Mouse (Mus musculus): ENCODE data around the gene Cd79a. TPM values are rescaled to one million over a fixed set of nuclear protein-coding genes. Genes with fewer than 3 reads are reported as not detected.

Gene Cd79a
- 1.2 and 1.4 TPM in 2 replicates for polyA plus RNA-seq (2012; rRNA removed)

- H3K4me3 ChIP-seq (ENCODE audit: insufficient read depth, low read length), result no peak within 1 kb of the TSS
- H3K4me1 ChIP-seq (ENCODE audit: control insufficient read depth, insufficient read depth, low read length), result no peaks in the 10 kb centered on the region
- H3K27ac ChIP-seq (ENCODE audit: insufficient read depth, low read length), result no peak within 1 kb of the TSS
- TF ChIP-seq CTCF (IDR thresholded peaks at IDR 0.05; ENCODE audit: extremely low read depth, insufficient read depth, low read length) (no peak), POLR2A (IDR thresholded peaks at IDR 0.05; ENCODE audit: extremely low read depth, insufficient read depth, low read length) (no peak)
Observed at GRCm38 (mm10) chr7:24897224-24897623, at the start of gene Cd79a. Gene Cd79a (plus strand): TSS chr7:24897381.

DNA sequence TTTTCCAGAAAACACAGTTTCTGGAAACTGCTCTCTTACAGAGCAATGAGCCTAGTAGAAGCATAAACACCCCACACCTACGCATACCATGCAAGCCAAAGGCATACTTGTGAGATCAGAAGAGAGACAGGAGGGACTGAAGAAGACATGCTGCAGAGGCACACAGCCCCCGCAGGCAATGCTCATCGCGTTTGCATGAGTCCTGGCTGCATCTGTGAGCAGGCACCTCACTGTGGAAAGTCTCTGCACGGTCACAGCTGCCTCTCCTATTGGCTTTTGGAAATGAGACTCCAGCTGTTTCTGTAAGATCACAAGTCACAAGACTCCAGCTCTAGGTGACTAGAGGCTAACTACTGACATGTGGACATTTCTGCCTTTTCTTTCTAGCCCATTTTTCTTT lies 47.0 kb upstream of the Cd79a start:
- TF ChIP-seq CTCF (IDR thresholded peaks at IDR 0.05; ENCODE audit: extremely low read depth, insufficient read depth, low read length), result no peak
- TF ChIP-seq POLR2A (IDR thresholded peaks at IDR 0.05; ENCODE audit: extremely low read depth, insufficient read depth, low read length), result no peak
- Histone ChIP-seq H3K4me3 (ENCODE audit: insufficient read depth, low read length) (no peak overlapping the region), H3K27ac (ENCODE audit: insufficient read depth, low read length) (no peak overlapping the region), H3K4me1 (ENCODE audit: control insufficient read depth, insufficient read depth, low read length) (no peaks in the 10 kb centered on the region; the same call in 1 of the 2 replicates)

DNA sequence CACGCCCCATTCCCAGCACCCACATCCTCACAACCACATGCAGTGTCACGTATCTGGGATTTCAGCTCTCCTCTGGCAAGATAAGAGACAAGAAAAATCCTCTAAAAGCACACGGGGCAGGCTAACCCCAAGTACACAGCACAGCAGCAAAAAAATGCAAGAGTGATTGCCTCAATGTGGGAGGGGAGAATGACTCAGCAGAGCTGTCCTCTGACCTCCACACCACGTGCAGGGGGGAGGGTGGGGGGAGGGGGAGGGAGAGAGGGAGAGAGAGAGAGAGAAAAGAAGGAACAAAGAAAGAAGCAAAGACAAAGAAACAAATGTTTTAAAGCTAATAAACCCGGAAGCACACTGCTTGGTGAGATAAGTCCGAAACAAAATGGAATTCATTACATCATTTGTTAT lies 46.3 kb upstream of the Cd79a start:
- H3K4me3 ChIP-seq (ENCODE audit: insufficient read depth, low read length), result no peak overlapping the region
- H3K4me1 ChIP-seq (ENCODE audit: control insufficient read depth, insufficient read depth, low read length), result no peaks in the 10 kb centered on the region; the same call in 1 of the 2 replicates
- H3K27ac ChIP-seq (ENCODE audit: insufficient read depth, low read length), result no peak overlapping the region
- TF ChIP-seq CTCF (IDR thresholded peaks at IDR 0.05; ENCODE audit: extremely low read depth, insufficient read depth, low read length) (no peak), POLR2A (IDR thresholded peaks at IDR 0.05; ENCODE audit: extremely low read depth, insufficient read depth, low read length) (no peak)

- Histone ChIP-seq H3K4me3 (ENCODE audit: insufficient read depth, low read length) (no peak overlapping the region), H3K27ac (ENCODE audit: insufficient read depth, low read length) (no peak overlapping the region), H3K4me1 (ENCODE audit: control insufficient read depth, insufficient read depth, low read length) (no peaks in the 10 kb centered on the region; the same call in 1 of the 2 replicates)
- no peak for TF ChIP-seq POLR2A (IDR thresholded peaks at IDR 0.05; ENCODE audit: extremely low read depth, insufficient read depth, low read length)
- no peak for TF ChIP-seq CTCF (IDR thresholded peaks at IDR 0.05; ENCODE audit: extremely low read depth, insufficient read depth, low read length)
Observed at GRCm38 (mm10) chr7:24851596-24852325, 45.4 kb upstream of the Cd79a start.

DNA sequence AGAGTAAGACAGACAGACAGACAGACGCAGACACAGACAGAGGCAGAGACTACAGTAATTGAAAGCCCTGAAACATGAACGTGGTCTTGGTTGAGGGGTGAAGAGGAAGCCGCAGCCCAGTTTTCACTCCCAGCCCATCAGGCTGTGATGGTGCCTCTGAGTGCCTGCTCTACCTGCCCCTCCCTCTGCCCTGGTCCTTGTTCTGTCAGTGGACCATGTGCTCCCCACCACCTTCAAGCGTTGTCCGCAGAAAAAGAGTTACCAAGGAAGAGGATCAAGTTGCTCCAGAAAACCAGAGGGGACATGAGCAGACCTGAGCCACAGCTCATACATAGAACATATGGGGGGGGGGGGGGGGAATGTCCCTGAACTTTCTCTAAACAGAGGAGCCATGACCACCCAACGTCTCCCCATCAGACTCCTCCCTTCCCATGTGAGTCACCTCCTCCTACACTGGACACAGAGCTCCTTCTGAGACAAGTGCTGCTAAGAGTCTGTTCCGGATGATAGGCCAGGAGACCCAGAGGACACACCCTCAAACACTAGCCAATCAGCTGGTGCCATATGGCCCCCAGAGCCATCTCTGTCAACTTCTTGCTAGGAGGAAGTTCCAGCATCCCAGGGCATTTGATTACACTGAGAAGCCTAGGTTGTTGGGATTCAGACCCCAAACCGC lies 44.5 kb upstream of the Cd79a start:
- no peak overlapping the region for H3K4me3 ChIP-seq (ENCODE audit: insufficient read depth, low read length)
- no peaks in the 10 kb centered on the region; the same call in 1 of the 2 replicates for H3K4me1 ChIP-seq (ENCODE audit: control insufficient read depth, insufficient read depth, low read length)
- no peak overlapping the region for H3K27ac ChIP-seq (ENCODE audit: insufficient read depth, low read length)
- TF ChIP-seq CTCF (IDR thresholded peaks at IDR 0.05; ENCODE audit: extremely low read depth, insufficient read depth, low read length) (no peak), POLR2A (IDR thresholded peaks at IDR 0.05; ENCODE audit: extremely low read depth, insufficient read depth, low read length) (no peak)

GRCm38 (mm10) chr7:24853233-24853563 lies 44.0 kb upstream of the Cd79a start:
- Histone ChIP-seq H3K4me1 (ENCODE audit: control insufficient read depth, insufficient read depth, low read length) (no peaks in the 10 kb centered on the region; the same call in 1 of the 2 replicates), H3K4me3 (ENCODE audit: insufficient read depth, low read length) (no peak overlapping the region), H3K27ac (ENCODE audit: insufficient read depth, low read length) (no peak overlapping the region)
- no peak for TF ChIP-seq POLR2A (IDR thresholded peaks at IDR 0.05; ENCODE audit: extremely low read depth, insufficient read depth, low read length)
- no peak for TF ChIP-seq CTCF (IDR thresholded peaks at IDR 0.05; ENCODE audit: extremely low read depth, insufficient read depth, low read length)

GRCm38 (mm10) chr7:24853695-24854094 lies 43.5 kb upstream of the Cd79a start:
- no peaks in the 10 kb centered on the region; the same call in 1 of the 2 replicates for H3K4me1 ChIP-seq (ENCODE audit: control insufficient read depth, insufficient read depth, low read length)
- H3K4me3 ChIP-seq (ENCODE audit: insufficient read depth, low read length), result no peak overlapping the region
- no peak overlapping the region for H3K27ac ChIP-seq (ENCODE audit: insufficient read depth, low read length)
- no peak for TF ChIP-seq POLR2A (IDR thresholded peaks at IDR 0.05; ENCODE audit: extremely low read depth, insufficient read depth, low read length)
- TF ChIP-seq CTCF (IDR thresholded peaks at IDR 0.05; ENCODE audit: extremely low read depth, insufficient read depth, low read length), result no peak

DNA sequence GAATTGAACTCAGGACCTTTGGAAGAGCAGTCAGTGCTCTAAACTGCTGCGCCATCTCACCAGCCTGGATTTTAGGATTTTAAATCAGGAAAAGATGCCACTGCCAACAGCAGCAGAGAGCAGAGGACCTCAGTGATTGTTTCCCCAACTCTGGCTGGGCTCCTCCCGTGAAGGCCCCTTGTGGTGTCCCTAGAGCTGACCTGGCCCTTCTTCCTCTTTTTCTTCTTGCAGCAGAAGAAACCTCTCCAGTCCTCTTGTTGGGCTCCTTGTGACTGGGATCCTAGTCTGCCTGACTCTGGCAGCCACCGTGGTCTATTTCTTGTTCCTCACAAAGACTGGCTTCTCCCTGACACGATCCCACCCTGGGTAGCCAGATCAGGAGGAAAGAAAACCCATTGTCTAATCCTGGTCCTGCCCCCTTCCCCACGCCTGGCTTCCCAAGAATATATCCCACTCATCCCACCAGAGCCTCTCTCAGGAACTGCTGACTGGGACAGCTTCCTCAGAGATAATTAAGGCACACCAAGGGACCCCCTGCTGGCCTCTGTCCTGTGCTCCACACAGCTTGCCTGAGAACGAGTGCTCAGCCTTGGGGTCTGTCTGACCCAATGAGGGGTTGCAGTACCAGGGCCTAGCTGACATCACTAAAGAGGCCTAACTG lies 40.6 kb upstream of the Cd79a start:
- H3K4me1 ChIP-seq (ENCODE audit: control insufficient read depth, insufficient read depth, low read length), result no peaks in the 10 kb centered on the region
- no peak for TF ChIP-seq POLR2A (IDR thresholded peaks at IDR 0.05; ENCODE audit: extremely low read depth, insufficient read depth, low read length)
- no peak for TF ChIP-seq CTCF (IDR thresholded peaks at IDR 0.05; ENCODE audit: extremely low read depth, insufficient read depth, low read length)
- H3K4me3 ChIP-seq (ENCODE audit: insufficient read depth, low read length), result no peak overlapping the region
- no peak overlapping the region for H3K27ac ChIP-seq (ENCODE audit: insufficient read depth, low read length)

GRCm38 (mm10) chr7:24859234-24859633 lies 37.9 kb upstream of the Cd79a start:
- TF ChIP-seq CTCF (IDR thresholded peaks at IDR 0.05; ENCODE audit: extremely low read depth, insufficient read depth, low read length) (no peak), POLR2A (IDR thresholded peaks at IDR 0.05; ENCODE audit: extremely low read depth, insufficient read depth, low read length) (no peak)
- H3K4me3 ChIP-seq (ENCODE audit: insufficient read depth, low read length), result no peak overlapping the region
- no peaks in the 10 kb centered on the region for H3K4me1 ChIP-seq (ENCODE audit: control insufficient read depth, insufficient read depth, low read length)
- H3K27ac ChIP-seq (ENCODE audit: insufficient read depth, low read length), result no peak overlapping the region
